Mouse (Mus musculus) ovary, postnatal 14 days (tissue): ENCODE measurements around the gene Abca5.
"Not testable (repeated sequence)": the region's sequence is repeated elsewhere in the genome, so short reads cannot be mapped to it uniquely, and the experiment has no call there.

Experiments used
- DNase-seq: peaks from one replicate; pipeline ENCODE4 v3.0.0; 2022; ENCODE audit warnings: low spot score

The Abca5 gene

DNA sequence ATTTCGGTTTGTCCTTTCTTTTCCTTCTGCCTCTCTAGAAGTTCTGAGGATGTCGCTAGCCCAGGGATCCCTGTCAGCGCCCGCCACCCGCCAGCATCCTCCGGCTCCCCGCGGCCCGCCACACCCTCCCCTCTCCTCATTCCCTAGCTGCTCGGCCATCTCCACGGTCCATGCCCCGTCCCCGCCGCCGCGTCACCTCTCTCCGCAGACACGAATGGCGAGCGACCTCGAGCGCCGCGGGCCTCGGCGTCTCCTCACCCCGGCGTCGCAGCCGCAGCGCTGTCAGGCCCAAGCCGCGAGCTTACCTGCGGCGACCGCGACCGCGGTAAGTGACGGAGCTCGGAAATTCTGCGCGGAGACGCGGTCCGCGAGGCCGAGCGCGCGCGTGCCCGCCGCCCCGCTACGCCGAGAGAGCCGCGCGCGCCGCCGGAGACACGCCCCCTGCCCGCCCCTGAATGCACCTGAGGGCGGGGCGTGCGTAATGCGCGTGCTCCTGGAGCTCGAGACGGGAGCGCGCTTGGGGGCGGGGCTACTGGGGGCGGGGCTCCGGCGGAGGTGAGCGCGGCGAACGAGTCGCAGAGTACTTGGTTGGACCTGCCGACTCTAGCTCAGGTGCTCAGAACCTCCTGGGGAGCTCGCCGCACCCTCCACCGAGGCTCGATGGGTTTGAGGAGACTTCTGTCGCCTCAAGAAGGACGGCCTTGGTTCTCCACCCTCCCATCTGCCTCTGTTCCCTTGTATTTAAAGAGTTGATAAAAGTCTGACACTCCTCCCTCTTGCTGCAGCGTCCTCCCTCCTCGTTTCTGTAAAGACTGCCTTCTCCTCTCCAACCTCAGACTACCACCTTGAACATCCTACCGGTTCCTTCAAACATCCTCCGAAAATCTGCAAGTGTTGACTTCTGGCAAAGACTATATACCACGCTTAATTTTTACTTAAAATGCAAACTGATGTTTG, at the start of gene Abca5:
Gene Abca5 (minus strand): TSS at position 428 of the 957 bp plus-strand sequence.
- peak; percentile 81 for DNase-seq

- no peak for DNase-seq
Measured at GRCm38 (mm10) chr11:110385487-110385886, 48.0 kb upstream of the Abca5 start.

DNA sequence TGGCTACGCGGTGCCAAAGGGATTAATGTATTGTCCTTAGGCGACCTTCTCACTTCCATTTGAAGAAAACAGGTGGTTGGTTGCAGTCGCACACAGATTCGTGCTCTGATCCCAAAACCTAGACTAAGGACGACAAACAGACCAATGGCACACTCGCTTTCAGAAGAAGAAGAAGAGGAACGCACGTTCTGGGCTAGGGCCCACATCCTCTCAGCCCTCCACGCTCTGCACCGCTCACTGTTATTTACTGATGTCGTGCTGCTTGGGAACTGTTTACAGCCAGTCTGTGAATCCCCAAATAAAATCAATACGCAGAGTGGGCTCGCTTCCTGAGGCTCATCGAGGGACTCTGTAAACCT, 42.8 kb upstream of the Abca5 start:
- DNase-seq = no peak

- peak; percentile 41 for DNase-seq
Measured at GRCm38 (mm10) chr11:110379661-110380309, 42.3 kb upstream of the Abca5 start.

GRCm38 (mm10) chr11:110374036-110374435, 36.5 kb upstream of the Abca5 start:
- DNase-seq = no peak

DNA sequence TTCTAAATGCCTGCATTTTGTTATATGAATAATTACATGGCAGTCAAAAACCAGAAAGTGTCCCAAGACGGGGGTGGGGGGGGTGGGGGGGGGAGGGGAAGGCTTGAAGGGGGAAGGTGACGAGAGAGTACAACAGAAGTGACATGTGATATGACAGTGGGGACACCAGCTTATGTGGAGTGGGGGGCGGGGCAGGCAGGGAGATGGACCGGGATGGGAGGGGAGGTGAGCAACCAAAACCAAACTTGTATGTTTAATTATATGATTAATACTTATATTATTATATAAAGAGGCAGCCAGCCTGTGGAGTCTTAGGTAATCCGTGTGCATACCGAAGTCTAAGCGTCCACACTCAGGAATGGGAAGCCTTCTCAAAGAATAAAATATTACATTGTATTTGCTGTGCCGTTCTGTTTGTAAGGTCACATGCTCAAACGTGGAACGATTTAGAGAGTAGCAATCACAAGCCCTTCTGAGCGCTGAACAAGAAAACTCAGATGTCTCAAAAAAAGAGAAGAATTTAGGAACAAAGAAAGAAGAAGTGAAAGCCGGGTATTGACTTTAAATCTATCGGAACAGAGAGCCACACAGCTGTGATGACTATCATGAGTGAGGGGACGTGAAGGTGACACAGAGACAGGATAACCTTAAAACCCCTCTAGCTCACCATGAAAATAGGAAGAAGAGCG, 34.9 kb upstream of the Abca5 start:
- no peak for DNase-seq

DNA sequence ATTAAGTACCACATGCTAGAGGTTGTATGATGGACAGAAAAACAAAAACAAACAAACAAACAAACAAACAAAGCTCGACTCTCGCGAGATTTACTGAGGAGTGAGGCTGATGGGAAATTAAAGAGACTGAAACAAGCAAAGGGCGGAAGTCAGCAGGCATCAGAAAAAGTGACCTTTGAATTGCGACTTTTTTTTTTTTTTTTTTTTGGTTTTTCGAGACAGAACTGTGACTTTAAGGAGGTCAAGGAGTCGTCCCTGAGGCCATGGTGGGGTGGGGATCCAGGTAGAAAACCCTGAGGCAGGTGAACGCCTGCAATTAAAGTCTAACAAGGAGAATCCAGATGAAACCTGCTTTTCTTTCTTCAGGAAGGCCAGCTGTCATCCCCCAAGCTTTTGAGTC, 34.3 kb upstream of the Abca5 start:
- no peak for DNase-seq

DNA sequence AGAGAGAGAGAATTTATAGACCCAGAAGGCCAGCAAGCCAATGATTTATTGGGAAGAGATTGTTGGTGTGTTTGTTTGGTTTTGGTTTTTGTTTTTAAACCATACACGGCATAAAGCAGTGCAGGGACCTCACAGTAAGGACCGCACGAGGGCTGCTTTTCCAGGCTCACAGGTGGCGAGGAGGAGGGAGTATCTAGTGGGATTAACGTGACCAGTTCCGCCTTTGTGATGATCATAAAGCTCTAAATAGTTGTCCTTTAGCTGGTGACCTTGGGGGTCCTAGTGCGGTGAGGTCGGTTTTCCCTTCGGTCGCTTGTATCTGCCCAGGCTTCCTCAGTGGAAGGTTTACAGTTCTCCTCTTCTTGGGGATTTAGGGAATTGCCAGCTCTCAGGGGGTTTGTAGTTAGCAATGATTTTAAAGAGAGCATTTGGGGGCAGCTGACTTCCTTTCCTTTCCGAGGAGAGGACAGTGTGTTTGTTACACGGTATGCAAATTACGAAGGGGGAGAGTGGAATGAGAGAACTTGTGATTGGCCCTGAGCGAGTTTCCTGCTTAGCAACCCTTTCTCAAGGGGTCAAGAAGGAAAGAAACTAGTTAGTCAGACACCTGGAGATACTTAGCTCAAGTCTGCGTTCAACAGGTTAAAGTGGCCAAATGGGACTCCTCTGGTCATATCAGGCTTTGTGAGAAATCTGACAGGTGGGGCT, 31.9 kb upstream of the Abca5 start:
- no peak for DNase-seq

- DNase-seq = no peak
Measured at GRCm38 (mm10) chr11:110367638-110368037, 30.1 kb upstream of the Abca5 start.

DNA sequence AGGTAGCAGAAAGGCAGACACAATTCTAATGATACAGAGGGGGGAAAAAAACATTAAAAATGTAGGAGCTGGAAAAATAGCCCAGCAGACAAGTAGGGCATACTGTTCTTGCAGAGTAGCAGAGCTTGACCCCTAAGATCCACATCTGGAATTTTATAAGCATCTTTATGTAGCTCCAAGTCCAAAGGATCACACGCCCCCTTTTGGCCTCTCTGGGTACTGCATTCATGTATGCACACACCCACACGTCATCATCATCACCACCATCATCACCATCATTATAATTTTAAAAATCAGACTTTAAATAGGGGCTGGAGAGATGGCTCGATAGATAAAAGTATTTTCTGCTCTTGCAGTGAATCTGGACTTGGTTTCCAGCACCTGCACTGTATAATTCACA, 29.4 kb upstream of the Abca5 start:
- no peak for DNase-seq

DNA sequence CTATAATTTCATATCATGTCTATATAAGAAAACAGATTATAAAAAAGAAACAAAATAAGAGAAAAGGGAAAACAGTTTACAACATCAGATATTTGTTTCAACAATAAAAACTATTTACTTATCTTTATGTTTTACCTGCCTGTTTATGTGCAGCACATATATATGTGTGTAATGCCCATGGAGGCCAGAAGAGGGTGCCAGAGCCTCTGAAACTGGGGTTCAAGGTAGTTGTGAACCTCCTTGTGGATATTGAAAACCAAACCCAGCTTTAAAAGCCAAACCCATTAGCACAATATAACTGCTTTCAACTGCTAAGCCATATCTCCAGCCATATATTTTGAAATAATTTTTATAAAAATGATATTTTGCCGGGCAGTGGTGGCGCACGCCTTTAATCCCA, 27.5 kb upstream of the Abca5 start:
- peak; percentile 41 for DNase-seq

DNA sequence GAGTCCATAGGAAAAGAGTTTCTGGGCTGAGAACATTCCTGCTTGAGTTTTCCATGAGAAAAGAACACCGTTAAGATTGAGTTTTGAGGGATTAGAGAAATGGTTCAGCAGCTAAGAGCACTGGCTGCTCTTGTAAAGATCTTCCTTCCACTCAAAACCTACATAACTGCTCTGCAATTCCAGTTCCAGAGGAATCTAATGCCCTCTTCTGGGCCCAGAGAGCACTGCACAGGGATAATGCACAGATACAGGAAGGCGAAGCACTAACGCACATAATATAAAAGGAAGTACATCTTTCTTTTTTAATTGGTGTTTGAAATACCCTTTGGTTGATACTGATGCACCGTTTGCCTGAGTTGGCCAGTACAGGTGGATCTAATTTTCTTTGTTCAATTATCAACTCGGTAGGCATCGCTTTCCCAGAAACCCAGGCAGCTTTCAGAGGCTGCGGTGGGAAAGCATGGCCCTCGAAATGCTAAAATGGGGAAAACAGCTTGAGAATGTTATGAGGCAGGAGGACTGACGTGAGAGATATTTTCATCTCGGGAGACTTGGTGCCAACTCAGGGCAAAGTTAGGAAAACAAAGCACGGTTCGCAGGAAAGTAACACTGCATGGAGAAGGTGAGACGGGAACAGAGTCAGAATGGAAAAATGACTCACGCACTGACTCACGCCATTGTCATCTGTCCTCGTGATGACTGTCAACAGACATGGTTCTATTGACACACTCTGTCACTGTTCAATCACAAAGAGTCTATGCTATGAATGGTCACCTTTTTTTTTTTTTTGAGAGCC, 20.4 kb upstream of the Abca5 start:
- no peak for DNase-seq

DNA sequence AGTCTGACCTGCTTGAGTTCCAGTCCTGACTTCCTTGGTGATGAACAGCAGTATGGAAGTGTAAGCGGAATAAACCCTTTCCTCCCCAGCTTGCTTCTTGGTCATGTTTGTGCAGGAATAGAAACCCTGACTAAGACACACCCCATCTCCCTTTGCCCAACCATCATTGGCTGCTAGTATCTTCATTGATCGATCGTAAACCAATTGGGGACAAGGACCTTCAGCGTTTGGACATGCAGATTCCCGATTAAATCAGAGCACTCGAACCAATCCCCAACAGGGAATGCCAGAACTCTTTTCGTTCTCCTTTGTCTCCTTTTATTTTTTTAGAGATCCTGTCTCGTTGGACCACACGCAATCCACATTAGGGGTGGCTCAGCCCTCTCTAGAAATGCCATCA, 17.6 kb upstream of the Abca5 start:
- not testable (repeated sequence) for DNase-seq

- DNase-seq = no peak
Measured at GRCm38 (mm10) chr11:110354261-110354660, 16.7 kb upstream of the Abca5 start.

DNA sequence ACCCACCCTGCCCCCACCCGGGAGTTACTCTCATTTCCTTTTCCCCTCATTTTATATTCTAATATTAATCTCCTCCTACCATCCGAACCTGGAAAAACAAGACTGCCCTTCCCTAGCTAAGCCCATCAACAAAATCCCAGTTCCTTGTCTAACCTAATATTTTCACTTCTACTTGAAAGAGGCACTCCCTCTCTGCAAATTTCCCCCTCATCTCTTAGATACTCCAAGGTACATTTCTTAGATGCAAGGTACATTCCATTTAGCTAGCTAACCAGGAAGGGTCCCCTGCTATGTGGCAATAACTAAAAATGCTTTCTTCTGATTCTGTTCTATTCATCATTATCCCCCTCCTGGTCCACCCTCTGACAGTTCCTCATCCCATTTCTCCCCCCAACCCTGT, 10.7 kb upstream of the Abca5 start:
- DNase-seq = no peak

GRCm38 (mm10) chr11:110347768-110348167, 10.3 kb upstream of the Abca5 start:
- DNase-seq = no peak

DNA sequence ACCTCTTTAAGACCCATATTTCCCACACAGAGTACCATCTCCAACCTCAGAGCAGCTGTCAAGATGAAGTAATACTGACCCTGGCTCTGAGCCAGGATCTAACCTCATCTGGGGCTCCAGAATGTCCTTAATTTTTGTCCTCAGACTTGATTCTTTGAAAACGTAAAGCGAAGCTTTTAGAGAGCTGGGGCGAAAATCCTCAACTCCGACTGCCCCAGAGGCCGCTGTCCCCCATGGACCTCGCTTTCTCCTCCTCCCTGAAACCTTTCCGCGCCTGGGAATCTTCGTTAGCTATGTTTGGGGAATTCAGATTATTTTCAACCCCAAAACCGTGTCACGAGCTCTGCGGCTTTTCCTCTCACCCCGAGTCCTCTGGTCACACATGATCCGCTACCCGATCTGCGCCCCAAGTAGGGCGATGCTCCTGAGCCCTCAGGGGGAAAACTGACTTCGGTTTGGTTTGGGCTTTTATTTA, 665 bp downstream of the Abca5 start:
- DNase-seq = no peak

DNA sequence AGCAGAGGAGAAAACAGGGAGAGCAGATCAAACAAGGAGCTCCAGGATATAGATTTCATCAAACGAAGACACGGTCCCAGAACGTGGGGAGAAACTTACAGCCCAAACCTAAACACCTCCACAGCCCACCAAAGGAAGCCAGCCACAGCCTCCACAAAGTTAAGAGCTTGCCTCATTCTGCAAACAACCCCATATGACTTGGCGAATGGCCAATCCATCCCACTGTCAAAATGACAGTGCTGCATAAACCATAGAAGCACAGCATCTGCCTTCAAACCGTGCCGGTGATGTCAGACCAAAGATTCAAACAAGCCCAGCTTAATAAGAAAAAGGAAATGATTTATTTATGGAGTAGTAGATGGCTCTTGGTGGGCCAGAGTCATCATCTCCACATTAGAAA, 7.4 kb downstream of the Abca5 start:
- DNase-seq = no peak

DNA sequence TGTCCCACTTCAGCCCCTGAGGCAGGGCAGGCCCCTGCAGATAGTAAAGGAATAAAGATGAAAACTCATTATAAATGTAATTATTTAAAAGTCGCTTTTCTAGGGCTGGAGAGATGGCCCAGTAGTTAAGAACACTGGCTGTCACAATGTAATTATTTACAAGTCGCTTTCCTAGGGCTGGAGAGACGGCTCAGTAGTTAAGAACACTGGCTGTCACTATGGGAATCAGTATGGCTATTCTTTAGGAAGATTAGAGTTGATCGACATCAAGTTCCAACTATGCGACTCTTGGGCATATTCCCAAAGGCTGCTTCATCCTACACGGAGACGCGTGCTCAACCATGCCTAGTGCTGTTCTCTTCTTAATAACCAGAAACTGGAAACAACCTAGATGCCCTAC, 15.2 kb downstream of the Abca5 start:
- no peak for DNase-seq

DNA sequence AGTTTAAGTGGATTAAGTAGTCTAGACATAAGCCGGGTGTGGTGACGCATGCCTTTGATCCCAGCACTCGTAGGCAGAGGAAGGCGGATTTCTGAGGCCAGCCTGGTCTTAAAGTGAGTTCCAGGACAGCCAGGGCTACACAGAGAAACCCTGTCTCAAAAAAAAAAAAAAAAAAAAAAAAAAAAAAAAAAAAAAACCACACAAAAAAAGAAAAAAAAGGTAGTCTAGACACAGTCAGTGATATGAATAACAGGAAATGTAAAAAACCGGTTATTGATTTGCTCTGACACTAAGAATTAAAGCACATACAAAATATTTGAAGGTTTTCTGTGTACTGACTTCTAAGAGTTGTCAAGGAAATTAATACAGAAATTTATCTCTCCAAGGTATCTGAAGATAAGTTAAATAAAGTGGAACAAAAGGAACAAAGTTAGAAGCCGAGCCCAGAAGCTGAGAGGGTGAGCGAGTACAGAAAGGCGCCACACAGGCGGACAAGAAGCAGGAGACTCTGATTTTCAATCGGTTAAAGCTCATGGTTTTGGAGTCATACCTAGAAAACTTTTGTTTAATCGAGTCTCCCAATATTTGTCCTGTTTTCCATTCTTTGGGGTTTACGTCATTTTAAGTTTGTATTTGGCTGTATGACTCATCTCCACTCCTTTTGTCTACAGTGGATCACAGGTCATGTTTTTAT, 30.9 kb downstream of the Abca5 start:
- DNase-seq = no peak

DNA sequence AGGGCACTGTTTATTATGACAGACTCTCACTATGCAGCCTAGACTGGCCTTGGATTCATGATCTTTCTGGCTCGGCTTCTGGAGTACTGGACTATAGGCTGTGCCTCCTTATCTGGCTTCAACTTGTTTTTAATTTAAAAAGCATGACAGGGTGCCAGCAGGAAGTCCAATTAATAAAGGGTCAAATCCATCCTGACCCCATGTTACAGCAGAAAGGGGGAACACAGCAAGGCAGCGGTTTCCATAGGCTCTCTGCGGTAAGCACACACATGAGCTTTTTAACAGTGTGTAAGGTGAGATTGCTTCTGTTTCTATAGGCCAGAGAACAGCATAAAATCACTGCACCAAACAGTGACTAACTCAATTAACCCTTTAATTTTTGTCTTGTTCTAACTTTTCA, 34.1 kb downstream of the Abca5 start:
- DNase-seq = no peak
